Mouse (Mus musculus) kidney, postnatal 25 days (tissue): ENCODE data around the gene Efcab9.
A peak's percentile ranks its signal among the peaks of the same experiment; 100 is the strongest.

ENCODE experiments used
- DNase-seq, 2 experiments: peaks; one replicate each; pipeline ENCODE4 v3.0.0; 2021; ENCODE audit warnings: mixed read lengths in 2 of 2

Gene Efcab9

GRCm38 (mm10) chr11:32556333-32556990 is 24.6 kb upstream of the Efcab9 start:
- DNase-seq: no peak

- peak in 1 of 2 experiments; percentile 53 for DNase-seq
These were observed 23.3 kb upstream of the Efcab9 start for GRCm38 (mm10) chr11:32555103-32555689.

GRCm38 (mm10) chr11:32554141-32555091 is 22.5 kb upstream of the Efcab9 start:
- no peak for DNase-seq

GRCm38 (mm10) chr11:32553311-32554140 is 21.6 kb upstream of the Efcab9 start:
- DNase-seq: no peak

GRCm38 (mm10) chr11:32552401-32553090 is 20.7 kb upstream of the Efcab9 start:
- peak; percentile 42 to 74 for DNase-seq

- no peak for DNase-seq
These were observed 19.9 kb upstream of the Efcab9 start for GRCm38 (mm10) chr11:32551579-32552297.

- DNase-seq: no peak
These were observed 19.2 kb upstream of the Efcab9 start for GRCm38 (mm10) chr11:32551056-32551455.

GRCm38 (mm10) chr11:32550102-32550501 is 18.2 kb upstream of the Efcab9 start:
- DNase-seq: peak in 1 of 2 experiments; percentile 25

GRCm38 (mm10) chr11:32549236-32549635 is 17.4 kb upstream of the Efcab9 start:
- no peak for DNase-seq

GRCm38 (mm10) chr11:32548240-32548639 is 16.4 kb upstream of the Efcab9 start:
- DNase-seq: no peak

- DNase-seq: no peak
These were observed 15.6 kb upstream of the Efcab9 start for GRCm38 (mm10) chr11:32547391-32547947.

- peak; percentile 33 to 61 for DNase-seq
These were observed 14.6 kb upstream of the Efcab9 start for GRCm38 (mm10) chr11:32546483-32546882.

- no peak for DNase-seq
These were observed 13.7 kb upstream of the Efcab9 start for GRCm38 (mm10) chr11:32545605-32546004.

- no peak for DNase-seq
These were observed 12.6 kb upstream of the Efcab9 start for GRCm38 (mm10) chr11:32544497-32544896.

GRCm38 (mm10) chr11:32544041-32544440 is 12.2 kb upstream of the Efcab9 start:
- DNase-seq: peak; percentile 62 to 65

GRCm38 (mm10) chr11:32542687-32543411 is 11.0 kb upstream of the Efcab9 start:
- peak in 1 of 2 experiments; percentile 49 for DNase-seq

- DNase-seq: no peak
These were observed 10.3 kb upstream of the Efcab9 start for GRCm38 (mm10) chr11:32542181-32542580.

- DNase-seq: peak in 1 of 2 experiments; percentile 21
These were observed 8.6 kb upstream of the Efcab9 start for GRCm38 (mm10) chr11:32540463-32540862.

GRCm38 (mm10) chr11:32539717-32540116 is 7.8 kb upstream of the Efcab9 start:
- peak in 1 of 2 experiments; percentile 22 for DNase-seq

GRCm38 (mm10) chr11:32538846-32539245 is 7.0 kb upstream of the Efcab9 start:
- no peak for DNase-seq
